Mouse (Mus musculus) neural tube, embryonic 12.5 days (tissue): ENCODE measurements around the gene Naa40. TPM values are rescaled to one million over a fixed set of nuclear protein-coding genes. Genes with fewer than 3 reads are reported as not detected.
A peak's percentile ranks its signal among the peaks of the same experiment; 100 is the strongest.

Source experiments
- ATAC-seq: fragments of 200-750 bp; cut with Nextera tagmentation; 2 replicates; pipeline ENCODE4 v1.8.0; 2017; ENCODE audit warnings: low read depth, mild to moderate bottlenecking, moderate TSS enrichment, moderate library complexity; ENCODE audit not compliant: low FRiP score
- H3K27ac ChIP-seq: fragments of 300-500 bp; sonication (generic); 2 replicates; pipeline ENCODE4 v1.5.1; 2016
- H3K27me3 ChIP-seq: fragments of 300-500 bp; sonication (generic); replicated peaks from 2 replicates; pipeline ENCODE4 v1.6.1; 2016; ENCODE audit warnings: mild to moderate bottlenecking
- H3K36me3 ChIP-seq: fragments of 300-500 bp; sonication (generic); 2 replicates; pipeline ENCODE4 v1.6.1; 2016; ENCODE audit warnings: mild to moderate bottlenecking
- H3K4me1 ChIP-seq: fragments of 300-500 bp; sonication (generic); 2 replicates; pipeline ENCODE4 v1.6.1; 2016
- H3K4me2 ChIP-seq: fragments of 300-500 bp; sonication (generic); replicated peaks from 2 replicates; pipeline ENCODE4 v1.6.1; 2016; ENCODE audit warnings: mild to moderate bottlenecking
- H3K4me3 ChIP-seq: fragments of 300-500 bp; sonication (generic); 2 replicates; pipeline ENCODE4 v1.5.1; 2016
- H3K9ac ChIP-seq: fragments of 300-500 bp; sonication (generic); 2 replicates; pipeline ENCODE4 v1.6.1; 2016; ENCODE audit warnings: mild to moderate bottlenecking
- H3K9me3 ChIP-seq: fragments of 300-500 bp; sonication (generic); 2 replicates; pipeline ENCODE4 v1.6.1; 2016; ENCODE audit warnings: mild to moderate bottlenecking
- WGBS: fragments of 180-500 bp; shearing (Covaris S2); methylation state at CpG from one replicate; pipeline ENCODE4 v1.1.7; 2016; 5-methylcytosine and 5-hydroxymethylcytosine counted together
- polyA plus RNA-seq: library from polyadenylated mRNA; unstranded; fragments of >200 nt; fragmentation: Nextera tagmentation; extraction: Ambion mirVana; gene quantifications from 2 replicates; pipeline ENCODE4 v1.2.1, GENCODE M21; 2016

Gene Naa40
- polyA plus RNA-seq = 74.0 and 76.0 TPM in 2 replicates

- peak; percentile 95 for ATAC-seq
- H3K27ac ChIP-seq = peak within 1 kb of the TSS; percentile 74
- H3K4me1 ChIP-seq = peaks cover 22% of the 10 kb centered on the region
- peak within 1 kb of the TSS; percentile 95 for H3K4me2 ChIP-seq
- H3K36me3 ChIP-seq = peaks cover 19% of the 10 kb centered on the region
- peak within 1 kb of the TSS; percentile 79 for H3K9ac ChIP-seq
- H3K27me3 ChIP-seq = no peaks in the 10 kb centered on the region
- peak within 1 kb of the TSS; percentile 69 for H3K4me3 ChIP-seq
- under 1% methylated on average over 80 of the region's 80 CpGs for WGBS
- no peaks in the 10 kb centered on the region for H3K9me3 ChIP-seq
These were observed at the start of gene Naa40 for GRCm38 (mm10) chr19:7240782-7241690. TSS of gene Naa40 (minus strand) at chr19:7241183.

GRCm38 (mm10) chr19:7289767-7290166, 48.8 kb upstream of the Naa40 start:
- no peak overlapping the region for H3K4me3 ChIP-seq
- peaks cover 33% of the 10 kb centered on the region for H3K36me3 ChIP-seq
- ATAC-seq = no peak
- H3K9ac ChIP-seq = no peak overlapping the region
- 87% methylated on average over 2 of the region's 2 CpGs for WGBS
- H3K4me1 ChIP-seq = peaks cover 20% of the 10 kb centered on the region
- H3K4me2 ChIP-seq = no peak overlapping the region
- H3K27me3 ChIP-seq = no peaks in the 10 kb centered on the region
- no peaks in the 10 kb centered on the region for H3K9me3 ChIP-seq
- no peak overlapping the region for H3K27ac ChIP-seq

- H3K9ac ChIP-seq = no peak overlapping the region
- no peak overlapping the region for H3K4me3 ChIP-seq
- H3K4me2 ChIP-seq = no peak overlapping the region
- no peaks in the 10 kb centered on the region for H3K27me3 ChIP-seq
- H3K9me3 ChIP-seq = no peaks in the 10 kb centered on the region
- WGBS = 87% methylated on average over 3 of the region's 3 CpGs
- peaks cover 48% of the 10 kb centered on the region for H3K36me3 ChIP-seq
- peaks cover 10% of the 10 kb centered on the region; the same call in 1 of the 2 replicates for H3K4me1 ChIP-seq
- no peak for ATAC-seq
- H3K27ac ChIP-seq = no peak overlapping the region
These were observed 47.3 kb upstream of the Naa40 start for GRCm38 (mm10) chr19:7288288-7288687.

GRCm38 (mm10) chr19:7286563-7287315, 45.8 kb upstream of the Naa40 start:
- no peak overlapping the region for H3K9ac ChIP-seq
- 92% methylated on average over 12 of the region's 12 CpGs for WGBS
- no peaks in the 10 kb centered on the region for H3K27me3 ChIP-seq
- H3K27ac ChIP-seq = no peak overlapping the region
- peaks cover under 1% of the 10 kb centered on the region; the same call in 1 of the 2 replicates for H3K4me1 ChIP-seq
- H3K36me3 ChIP-seq = peaks cover 63% of the 10 kb centered on the region
- H3K4me3 ChIP-seq = no peak overlapping the region
- no peaks in the 10 kb centered on the region for H3K9me3 ChIP-seq
- H3K4me2 ChIP-seq = no peak overlapping the region
- no peak for ATAC-seq

- Histone ChIP-seq H3K36me3 (peaks cover 89% of the 10 kb centered on the region), H3K4me3 (no peak overlapping the region), H3K4me2 (no peak overlapping the region), H3K4me1 (peaks cover 29% of the 10 kb centered on the region), H3K27ac (no peak overlapping the region), H3K9ac (no peak overlapping the region), H3K27me3 (no peaks in the 10 kb centered on the region), H3K9me3 (no peaks in the 10 kb centered on the region)
- ATAC-seq = no peak
- 89% methylated on average over 18 of the region's 18 CpGs for WGBS
These were observed 39.8 kb upstream of the Naa40 start for GRCm38 (mm10) chr19:7280557-7281330.

GRCm38 (mm10) chr19:7279114-7279513, 38.1 kb upstream of the Naa40 start:
- no peaks in the 10 kb centered on the region for H3K27me3 ChIP-seq
- no peaks in the 10 kb centered on the region for H3K9me3 ChIP-seq
- no peak overlapping the region for H3K4me3 ChIP-seq
- H3K36me3 ChIP-seq = peaks cover 88% of the 10 kb centered on the region
- peaks cover 44% of the 10 kb centered on the region for H3K4me1 ChIP-seq
- ATAC-seq = peak; percentile 49
- no peak overlapping the region for H3K4me2 ChIP-seq
- WGBS = 50% methylated on average over 6 of the region's 6 CpGs
- peak overlapping the region; percentile 42; the same call in 1 of the 2 replicates for H3K9ac ChIP-seq
- H3K27ac ChIP-seq = peak overlapping the region; percentile 37; the same call in 1 of the 2 replicates

GRCm38 (mm10) chr19:7278200-7278906, 37.4 kb upstream of the Naa40 start:
- H3K36me3 ChIP-seq = peaks cover 88% of the 10 kb centered on the region
- H3K27me3 ChIP-seq = no peaks in the 10 kb centered on the region
- peaks cover 45% of the 10 kb centered on the region for H3K4me1 ChIP-seq
- peak overlapping the region; percentile 37; the same call in 1 of the 2 replicates for H3K27ac ChIP-seq
- no peak; the same call in 1 of the 2 replicates for ATAC-seq
- 75% methylated on average over 6 of the region's 6 CpGs for WGBS
- peak overlapping the region; percentile 42 for H3K9ac ChIP-seq
- no peak overlapping the region for H3K4me3 ChIP-seq
- no peaks in the 10 kb centered on the region for H3K9me3 ChIP-seq
- no peak overlapping the region for H3K4me2 ChIP-seq

- H3K27me3 ChIP-seq = no peaks in the 10 kb centered on the region
- H3K4me2 ChIP-seq = no peak overlapping the region
- peaks cover 51% of the 10 kb centered on the region for H3K4me1 ChIP-seq
- no peak overlapping the region for H3K4me3 ChIP-seq
- no peak overlapping the region; the same call in 1 of the 2 replicates for H3K27ac ChIP-seq
- H3K9ac ChIP-seq = no peak overlapping the region
- H3K36me3 ChIP-seq = peaks cover 88% of the 10 kb centered on the region
- no peaks in the 10 kb centered on the region for H3K9me3 ChIP-seq
- WGBS = 66% methylated on average over 7 of the region's 7 CpGs
- no peak for ATAC-seq
These were observed 35.8 kb upstream of the Naa40 start for GRCm38 (mm10) chr19:7276796-7277195.

GRCm38 (mm10) chr19:7276053-7276659, 35.2 kb upstream of the Naa40 start:
- Histone ChIP-seq H3K4me3 (no peak overlapping the region), H3K9me3 (no peaks in the 10 kb centered on the region), H3K27ac (peak overlapping the region; percentile 57), H3K36me3 (peaks cover 88% of the 10 kb centered on the region), H3K4me2 (peak overlapping the region; percentile 30), H3K9ac (peak overlapping the region; percentile 33; the same call in 1 of the 2 replicates), H3K4me1 (peaks cover 57% of the 10 kb centered on the region), H3K27me3 (no peaks in the 10 kb centered on the region)
- peak; percentile 42 for ATAC-seq
- WGBS = 47% methylated on average over 7 of the region's 7 CpGs

- Histone ChIP-seq H3K27ac (no peak overlapping the region), H3K4me3 (no peak overlapping the region), H3K9ac (no peak overlapping the region), H3K4me1 (peaks cover 66% of the 10 kb centered on the region), H3K36me3 (peaks cover 88% of the 10 kb centered on the region), H3K27me3 (no peaks in the 10 kb centered on the region), H3K4me2 (peak overlapping the region; percentile 7; the same call in 1 of the 2 replicates), H3K9me3 (no peaks in the 10 kb centered on the region)
- no peak for ATAC-seq
- WGBS = 55% methylated on average over 7 of the region's 7 CpGs
These were observed 34.3 kb upstream of the Naa40 start for GRCm38 (mm10) chr19:7275131-7275789.
